17 mouse cellular contexts compared by ENCODE assay signal in the genomic region with DNA sequence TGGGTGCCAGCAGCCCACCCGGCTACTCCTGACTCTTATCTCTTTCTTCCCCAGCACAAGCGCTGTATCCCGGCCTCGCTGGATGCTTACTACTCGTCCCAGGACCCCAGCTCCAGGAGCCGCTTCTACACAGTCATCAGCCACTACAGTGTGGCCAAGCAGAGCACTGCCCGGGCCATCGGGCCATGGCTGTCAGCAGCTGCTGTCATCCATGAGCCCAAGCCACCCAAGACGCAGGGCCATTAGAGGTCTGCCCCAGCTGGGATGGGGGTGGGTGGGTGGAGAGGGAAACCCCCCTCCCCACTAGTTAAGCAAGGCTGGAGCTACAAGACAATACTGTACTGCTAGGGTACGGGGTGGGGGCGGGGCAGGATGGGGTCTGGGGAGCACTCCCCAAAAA. TPM values are rescaled to one million over a fixed set of nuclear protein-coding genes. Genes with fewer than 3 reads are reported as not detected.
DNase-seq lines count a peak whose midpoint lies in the region; ATAC-seq lines count a peak whose summit lies in the region.
"Had no signal": no experiment of that assay in that cellular context is flagged by ENCODE, and none has a peak within 500 bp of the region (broad histone marks: within the 10 kb centered on the region; RNA-seq: fewer than 3 reads in every experiment).

No protein-coding gene starts in this region.

- WGBS in forebrain, embryonic 10.5 days: 92% methylated on average over 11 of the region's 11 CpGs
- WGBS in forebrain, embryonic 14.5 days: 86% methylated on average over 11 of the region's 11 CpGs
- WGBS in hindbrain, embryonic 15.5 days: 54% methylated on average over 11 of the region's 11 CpGs
- 56% methylated on average over 11 of the region's 11 CpGs for WGBS in midbrain, embryonic 15.5 days

- peak; percentile 21; the same call in 1 of the 2 replicates for ATAC-seq in forebrain, embryonic 14.5 days
- ATAC-seq in hindbrain, embryonic 15.5 days (ENCODE audit: low FRiP score, low read depth): peak; percentile 23; the same call in 1 of the 2 replicates
- peak; percentile 44 for ATAC-seq in midbrain, embryonic 15.5 days (replicated peaks)
- ATAC-seq in megakaryocyte, adult 5-6 weeks (ENCODE audit: poor library complexity, severe bottlenecking): no peak

- H3K9ac ChIP-seq in forebrain, embryonic 14.5 days (ENCODE audit: low read length): peak overlapping the region; percentile 13; the same call in 1 of the 2 replicates
- no peak overlapping the region for H3K9ac ChIP-seq in hindbrain, embryonic 15.5 days
- no peak overlapping the region for H3K9ac ChIP-seq in midbrain, embryonic 15.5 days

- DNase-seq in forebrain, embryonic 10.5 days (ENCODE audit: extremely low spot score, low spot score): no peak
- DNase-seq in forebrain, embryonic 14.5 days (ENCODE audit: low spot score): no peak
- no peak for DNase-seq in cerebellum, adult 8-10 months
- no peak for DNase-seq in ovary, postnatal 36 days (ENCODE audit: low spot score)
- no peak for DNase-seq in right cerebral cortex, adult 18-20 months
- DNase-seq: cerebellum, postnatal 25 days; heart, adult 18-20 months; kidney, adult 18-20 months; lung, adult 18-20 months; lung, postnatal 4 days; thymus, postnatal 14 days had no signal

- no peaks in the 10 kb centered on the region for H3K9me3 ChIP-seq in forebrain, embryonic 10.5 days
- H3K9me3 ChIP-seq in forebrain, embryonic 14.5 days (replicated peaks; ENCODE audit: control insufficient read depth, low read length): no peaks in the 10 kb centered on the region
- no peaks in the 10 kb centered on the region for H3K9me3 ChIP-seq in hindbrain, embryonic 15.5 days
- no peaks in the 10 kb centered on the region for H3K9me3 ChIP-seq in midbrain, embryonic 15.5 days

- peaks cover 3% of the 10 kb centered on the region; the same call in 1 of the 2 replicates for H3K36me3 ChIP-seq in forebrain, embryonic 10.5 days (replicated peaks)
- peaks cover 52% of the 10 kb centered on the region for H3K36me3 ChIP-seq in forebrain, embryonic 14.5 days (ENCODE audit: control insufficient read depth, insufficient read depth, low read length)
- peaks cover 35% of the 10 kb centered on the region for H3K36me3 ChIP-seq in hindbrain, embryonic 15.5 days
- H3K36me3 ChIP-seq in midbrain, embryonic 15.5 days (replicated peaks): peaks cover 18% of the 10 kb centered on the region

- no peaks in the 10 kb centered on the region for H3K27me3 ChIP-seq in forebrain, embryonic 10.5 days (ENCODE audit: poor library complexity, severe bottlenecking)
- no peaks in the 10 kb centered on the region for H3K27me3 ChIP-seq in forebrain, embryonic 14.5 days (replicated peaks; ENCODE audit: control insufficient read depth, insufficient read depth, low read length)
- H3K27me3 ChIP-seq in hindbrain, embryonic 15.5 days: no peaks in the 10 kb centered on the region
- no peaks in the 10 kb centered on the region for H3K27me3 ChIP-seq in midbrain, embryonic 15.5 days (replicated peaks)

- no peak overlapping the region for H3K4me2 ChIP-seq in forebrain, embryonic 14.5 days (ENCODE audit: low read length)
- no peak overlapping the region for H3K4me2 ChIP-seq in hindbrain, embryonic 15.5 days
- no peak overlapping the region for H3K4me2 ChIP-seq in midbrain, embryonic 15.5 days

- no peak overlapping the region for H3K4me3 ChIP-seq in forebrain, embryonic 10.5 days
- no peak overlapping the region for H3K4me3 ChIP-seq in forebrain, embryonic 14.5 days (ENCODE audit: low read depth, low read length)
- no peak overlapping the region for H3K4me3 ChIP-seq in hindbrain, embryonic 15.5 days
- H3K4me3 ChIP-seq in midbrain, embryonic 15.5 days: no peak overlapping the region
- H3K4me3 ChIP-seq: left cerebral cortex, adult 2 months; myocyte had no signal

- H3K27ac ChIP-seq in forebrain, embryonic 10.5 days: peak overlapping the region; percentile 56; the same call in 1 of the 2 replicates
- peak overlapping the region; percentile 46 for H3K27ac ChIP-seq in forebrain, embryonic 14.5 days (ENCODE audit: low read depth, low read length)
- peak overlapping the region; percentile 43 for H3K27ac ChIP-seq in hindbrain, embryonic 15.5 days (replicated peaks)
- peak overlapping the region; percentile 59 for H3K27ac ChIP-seq in midbrain, embryonic 15.5 days
- H3K27ac ChIP-seq: left cerebral cortex, adult 2 months had no signal

- H3K4me1 ChIP-seq in forebrain, embryonic 10.5 days: peaks cover 25% of the 10 kb centered on the region
- peaks cover 5% of the 10 kb centered on the region; the same call in 1 of the 2 replicates for H3K4me1 ChIP-seq in forebrain, embryonic 14.5 days (ENCODE audit: control insufficient read depth, insufficient read depth, low read length)
- peaks cover 29% of the 10 kb centered on the region for H3K4me1 ChIP-seq in hindbrain, embryonic 15.5 days (replicated peaks)
- peaks cover 35% of the 10 kb centered on the region for H3K4me1 ChIP-seq in midbrain, embryonic 15.5 days

RNA-seq across cellular contexts. Expression of a gene that starts 57.1 kb away (rescaled TPM):
- 9.8 and 16.1 TPM in 2 replicates for polyA plus RNA-seq in forebrain, embryonic 10.5 days (2016; fragmentation: Nextera tagmentation; extraction: Ambion mirVana)
- 304 and 315 TPM in 2 replicates for polyA plus RNA-seq in forebrain, embryonic 14.5 days (2014; fragmentation: Nextera tagmentation; extraction: Ambion mirVana)
- 496 and 530 TPM in 2 replicates for polyA plus RNA-seq in hindbrain, embryonic 15.5 days (2015; fragmentation: Nextera tagmentation; extraction: Ambion mirVana)
- polyA plus RNA-seq in midbrain, embryonic 15.5 days (2015; fragmentation: Nextera tagmentation; extraction: Ambion mirVana): 653 and 655 TPM in 2 replicates
- 0.20 and 1.4 TPM in 2 replicates for total RNA-seq in megakaryocyte, adult 5-6 weeks (2015)
- total RNA-seq in megakaryocyte, adult 5-6 weeks (2017): 1.1 and 1.3 TPM in 2 replicates
- polyA plus RNA-seq: C2C12 had no signal

Comparison
In these comparisons a context has a peak if more than half of its experiments do, and no peak if none do; other contexts are left out.
1. RNA of a gene that starts 57.1 kb away (polyA plus RNA-seq): 653 to 655 TPM in midbrain, embryonic 15.5 days, 496 to 530 TPM in hindbrain, embryonic 15.5 days and 304 to 315 TPM in forebrain, embryonic 14.5 days; 9.8 to 16.1 TPM in forebrain, embryonic 10.5 days; every median in the first group is over 10 times any median in the second.
2. Peak in every context shown above with its lines, with median percentiles within 50 percentile points of each other: H3K27ac ChIP-seq.